ENCODE assay signal across 21 mouse cellular contexts in the genomic region with DNA sequence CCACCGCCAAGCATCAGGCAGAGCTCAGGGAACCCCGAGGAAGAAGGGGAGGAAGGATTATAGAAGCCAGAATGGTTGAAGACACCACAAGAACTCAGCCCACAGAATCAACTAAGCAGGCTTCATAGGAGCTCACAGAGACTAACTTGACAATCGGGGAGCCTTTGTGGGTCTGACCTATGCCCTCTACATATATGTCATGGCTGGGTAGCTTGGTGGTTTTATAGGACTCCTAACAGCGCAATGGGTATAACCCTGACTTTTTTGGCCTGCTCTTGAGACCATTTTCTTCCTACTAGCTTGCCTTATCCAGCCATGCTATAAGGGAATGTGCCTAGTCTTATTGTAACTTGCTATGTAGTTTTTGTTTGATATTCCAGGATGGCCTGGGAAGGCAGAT. TPM values are rescaled to one million over a fixed set of nuclear protein-coding genes. Genes with fewer than 3 reads are reported as not detected.
DNase-seq lines count a peak whose midpoint lies in the region; ATAC-seq and TF ChIP-seq lines count a peak whose summit lies in the region.
"Had no signal": no experiment of that assay in that cellular context is flagged by ENCODE, and none has a peak within 500 bp of the region (broad histone marks: within the 10 kb centered on the region; RNA-seq: fewer than 3 reads in every experiment).

No protein-coding gene starts in this region.

- no peaks in the 10 kb centered on the region for H3K4me1 ChIP-seq in heart, embryonic 10.5 days
- no peaks in the 10 kb centered on the region; the same call in 1 of the 2 replicates for H3K4me1 ChIP-seq in heart, embryonic 11.5 days (ENCODE audit: control insufficient read depth, insufficient read depth, low read length)
- H3K4me1 ChIP-seq in CH12.LX (ENCODE audit: control insufficient read depth in 1 of 2, insufficient read depth in 2 of 2), result peaks cover 15 to 41% of the 10 kb centered on the region in 2 experiments
- H3K4me1 ChIP-seq in bone marrow macrophage, adult 2 months (ENCODE audit: control insufficient read depth, insufficient read depth, low read length), result peaks cover 43% of the 10 kb centered on the region
- H3K4me1 ChIP-seq: embryonic facial prominence, embryonic 10.5 days; embryonic facial prominence, embryonic 12.5 days had no signal

- 79% methylated on average over 4 of the region's 4 CpGs for WGBS in heart, embryonic 10.5 days
- 81% methylated on average over 4 of the region's 4 CpGs for WGBS in heart, embryonic 11.5 days (ENCODE audit: insufficient replicate concordance)

- no peaks in the 10 kb centered on the region for H3K9me3 ChIP-seq in heart, embryonic 10.5 days
- no peaks in the 10 kb centered on the region for H3K9me3 ChIP-seq in heart, embryonic 11.5 days (replicated peaks; ENCODE audit: control insufficient read depth, low read length)
- H3K9me3 ChIP-seq in CH12.LX (replicated peaks; ENCODE audit: low read length), result no peaks in the 10 kb centered on the region
- H3K9me3 ChIP-seq: embryonic facial prominence, embryonic 10.5 days; embryonic facial prominence, embryonic 12.5 days; forebrain, embryonic 13.5 days; forebrain, embryonic 15.5 days; G1E had no signal

- in situ Hi-C loops in CH12.LX (cut with MboI; ENCODE audit: low pct_ligation_motif_present, low pct_unique_long_range_greater_than_20kb, low sequenced_read_pairs), result no loop called here

- no peaks in the 10 kb centered on the region for H3K27me3 ChIP-seq in heart, embryonic 10.5 days (ENCODE audit: insufficient read depth, poor library complexity, severe bottlenecking)
- no peaks in the 10 kb centered on the region for H3K27me3 ChIP-seq in heart, embryonic 11.5 days (ENCODE audit: control insufficient read depth, insufficient read depth, low read length)
- no peaks in the 10 kb centered on the region for H3K27me3 ChIP-seq in CH12.LX (replicated peaks)
- H3K27me3 ChIP-seq: embryonic facial prominence, embryonic 12.5 days; forebrain, embryonic 13.5 days; forebrain, embryonic 15.5 days had no signal

- DNase-seq in heart, embryonic 10.5 days (ENCODE audit: low spot score), result peak; percentile 36
- no peak for DNase-seq in CH12.LX (ENCODE audit: extremely low read depth)
- DNase-seq in cerebellum, postnatal 10 days, result no peak
- DNase-seq: adrenal gland, adult 8-10 months; adrenal gland, postnatal 14 days; adrenal gland, postnatal 36 days; cerebellum, adult 11 months; cerebellum, adult 18-20 months; cerebellum, adult 8-10 months; cerebellum, adult 9-11 months; cerebellum, postnatal 25 days; forebrain, postnatal 0 days had no signal

- no peak for TF ChIP-seq EP300 in CH12.LX (IDR thresholded peaks at IDR 0.05; ENCODE audit: low read length)

- dilution Hi-C loops in CH12.LX (cut with MboI; ENCODE audit: extremely low pct_ligation_motif_present, extremely low pct_unique_long_range_greater_than_20kb, low sequenced_read_pairs), result no loop called here

- no peak for TF ChIP-seq POLR2A in CH12.LX (IDR thresholded peaks at IDR 0.05; ENCODE audit: low read depth, low read length)
- no peak for TF ChIP-seq POLR2A in bone marrow macrophage, adult 2 months (IDR thresholded peaks at IDR 0.05; ENCODE audit: borderline replicate concordance, low read depth, low read length)

- H3K36me3 ChIP-seq in heart, embryonic 10.5 days, result no peaks in the 10 kb centered on the region
- H3K36me3 ChIP-seq in heart, embryonic 11.5 days (ENCODE audit: control insufficient read depth, insufficient read depth, low read length), result no peaks in the 10 kb centered on the region
- H3K36me3 ChIP-seq in CH12.LX (replicated peaks in 1 of 2; ENCODE audit: control insufficient read depth in 1 of 2, insufficient read depth in 1 of 2, low read length in 1 of 2), result no peaks in the 10 kb centered on the region
- H3K36me3 ChIP-seq: embryonic facial prominence, embryonic 10.5 days; embryonic facial prominence, embryonic 12.5 days; forebrain, embryonic 15.5 days; G1E had no signal

- H3K27ac ChIP-seq in heart, embryonic 10.5 days, result no peak overlapping the region
- H3K27ac ChIP-seq in heart, embryonic 11.5 days (ENCODE audit: low read depth, low read length), result no peak overlapping the region
- no peak overlapping the region for H3K27ac ChIP-seq in CH12.LX (ENCODE audit: insufficient read depth, low read depth)
- H3K27ac ChIP-seq in bone marrow macrophage, adult 2 months (ENCODE audit: insufficient read depth, low read depth, low read length), result peak overlapping the region; percentile 62
- H3K27ac ChIP-seq: embryonic facial prominence, embryonic 10.5 days; embryonic facial prominence, embryonic 12.5 days; forebrain, embryonic 13.5 days; forebrain, embryonic 15.5 days had no signal

- ATAC-seq in heart, embryonic 11.5 days (replicated peaks; ENCODE audit: insufficient number of reproducible peaks, low FRiP score, low TSS enrichment), result no peak
- ATAC-seq: activated CD4-positive, CD25-positive, alpha-beta regulatory T cell, adult 4 months; forebrain, embryonic 13.5 days; forebrain, embryonic 15.5 days; forebrain, postnatal 0 days; Patski had no signal

- peaks cover 7% of the 10 kb centered on the region; the same call in 1 of the 2 replicates for H3K79me2 ChIP-seq in CH12.LX (replicated peaks; ENCODE audit: control insufficient read depth, extremely low read depth, insufficient read depth, poor library complexity, severe bottlenecking)

- no peak for TF ChIP-seq RAD21 in CH12.LX (IDR thresholded peaks at IDR 0.05; ENCODE audit: low read depth, low read length)

- no peak overlapping the region for H3K9ac ChIP-seq in heart, embryonic 11.5 days (ENCODE audit: low read depth, low read length)
- H3K9ac ChIP-seq in CH12.LX (ENCODE audit: insufficient read depth, low read depth), result peak overlapping the region; percentile 20
- H3K9ac ChIP-seq: embryonic facial prominence, embryonic 12.5 days; forebrain, embryonic 13.5 days; forebrain, embryonic 15.5 days; forebrain, postnatal 0 days had no signal

- H3K4me2 ChIP-seq in heart, embryonic 11.5 days, result no peak overlapping the region
- 0 out of 2 replicates have a peak overlapping the region, but pooled peaks have one; percentile 87 for H3K4me2 ChIP-seq in CH12.LX (ENCODE audit: insufficient read depth, low read depth, poor library complexity, severe bottlenecking)
- H3K4me2 ChIP-seq: embryonic facial prominence, embryonic 12.5 days; forebrain, embryonic 13.5 days; forebrain, embryonic 15.5 days had no signal

- no peak overlapping the region for H3K4me3 ChIP-seq in heart, embryonic 10.5 days
- H3K4me3 ChIP-seq in heart, embryonic 11.5 days (ENCODE audit: low read depth, low read length), result no peak overlapping the region
- H3K4me3 ChIP-seq in CH12.LX (replicated peaks in 1 of 3; ENCODE audit: low read depth in 2 of 3, low read length in 2 of 3, poor library complexity in 1 of 3), result no peak overlapping the region
- H3K4me3 ChIP-seq in bone marrow macrophage, adult 2 months (ENCODE audit: insufficient read depth, low read length), result no peak overlapping the region
- H3K4me3 ChIP-seq: embryonic facial prominence, embryonic 10.5 days; embryonic facial prominence, embryonic 12.5 days; forebrain, embryonic 13.5 days; forebrain, embryonic 15.5 days had no signal

- TF ChIP-seq CTCF in CH12.LX (conservative IDR thresholded peaks at IDR 0.05 in 1 of 2, IDR thresholded peaks at IDR 0.05 in 1 of 2; ENCODE audit: low read depth in 2 of 2, low read length in 2 of 2), result no peak
- no peak for TF ChIP-seq CTCF in bone marrow macrophage, adult 2 months (IDR thresholded peaks at IDR 0.05; ENCODE audit: low read depth, low read length)

TF ChIP-seq in CH12.LX, 34 proteins besides CTCF, POLR2A, EP300 and RAD21:
- no peak for TF ChIP-seq PAX5 (IDR thresholded peaks at IDR 0.05; ENCODE audit: low read length)
- no peak for TF ChIP-seq KAT2A (IDR thresholded peaks at IDR 0.05; ENCODE audit: insufficient replicate concordance, low read length)
- no peak for TF ChIP-seq SIN3A (IDR thresholded peaks at IDR 0.05; ENCODE audit: low read length)
- TF ChIP-seq SMC3 (IDR thresholded peaks at IDR 0.05; ENCODE audit: low read depth, low read length), result no peak
- TF ChIP-seq USF1 (IDR thresholded peaks at IDR 0.05; ENCODE audit: low read depth, low read length), result no peak
- no peak for TF ChIP-seq UBTF (IDR thresholded peaks at IDR 0.05; ENCODE audit: low read depth, low read length)
- no peak for TF ChIP-seq ZC3H11A (IDR thresholded peaks at IDR 0.05; ENCODE audit: low read depth, low read length)
- no peak for TF ChIP-seq E2F4 (IDR thresholded peaks at IDR 0.05; ENCODE audit: insufficient replicate concordance, low read depth, low read length)
- TF ChIP-seq JUN (IDR thresholded peaks at IDR 0.05; ENCODE audit: insufficient read depth, low read depth, low read length), result no peak
- TF ChIP-seq IRF4 (IDR thresholded peaks at IDR 0.05; ENCODE audit: low read depth, low read length), result no peak
- no peak for TF ChIP-seq ZKSCAN1 (IDR thresholded peaks at IDR 0.05; ENCODE audit: borderline replicate concordance, low read depth, low read length)
TF ChIP-seq in CH12.LX: peak in this region for 0.

RNA-seq across cellular contexts. Expression of a gene that starts 29.8 kb away (rescaled TPM):
- 101 and 118 TPM in 2 replicates for polyA plus RNA-seq in heart, embryonic 10.5 days (2016; fragmentation: Nextera tagmentation; extraction: Ambion mirVana)
- polyA plus RNA-seq in heart, embryonic 11.5 days (2014; fragmentation: Nextera tagmentation; extraction: Ambion mirVana), result 112 and 119 TPM in 2 replicates
- 153 and 190 TPM in 2 replicates for total RNA-seq in CH12.LX (2012; rRNA removed)
- 276 and 337 TPM in 2 replicates for total RNA-seq in CH12.LX (2014; rRNA removed)
- 258 and 279 TPM in 2 replicates for polyA plus RNA-seq in CH12.LX (2012; ENCODE audit: insufficient read length, low read depth)
- polyA plus RNA-seq in bone marrow macrophage, adult 2 months (2012; ENCODE audit: insufficient read depth, insufficient read length, missing spikeins), result 60.1 and 81.7 TPM in 2 replicates

RNA-seq across cellular contexts. Expression of a gene that starts 37.3 kb away (rescaled TPM):
- polyA plus RNA-seq in heart, embryonic 10.5 days (2016; fragmentation: Nextera tagmentation; extraction: Ambion mirVana), result 36.6 and 44.1 TPM in 2 replicates
- 39.2 and 42.1 TPM in 2 replicates for polyA plus RNA-seq in heart, embryonic 11.5 days (2014; fragmentation: Nextera tagmentation; extraction: Ambion mirVana)
- total RNA-seq in CH12.LX (2012; rRNA removed) (41.6 and 43.0 TPM in 2 replicates), CH12.LX (2014; rRNA removed) (60.3 and 68.8 TPM in 2 replicates)
- 66.8 and 78.7 TPM in 2 replicates for polyA plus RNA-seq in CH12.LX (2012; ENCODE audit: insufficient read length, low read depth)
- polyA plus RNA-seq in bone marrow macrophage, adult 2 months (2012; ENCODE audit: insufficient read depth, insufficient read length, missing spikeins), result 65.4 and 68.9 TPM in 2 replicates
